Mouse (Mus musculus) ES-E14 (cell line): ENCODE results near the gene Gm49661.

Experiments used
- CHD2 ChIP-seq: IDR thresholded peaks from 2 replicates; pipeline ENCODE4 v1.6.1; 2014; ENCODE audit warnings: mild to moderate bottlenecking, low read depth, low read length, inconsistent platforms
- HCFC1 ChIP-seq: IDR thresholded peaks from 2 replicates; pipeline ENCODE4 v1.6.1; 2012; ENCODE audit warnings: low read length, inconsistent platforms, borderline replicate concordance; ENCODE audit not compliant: insufficient read depth
- ZC3H11A ChIP-seq: IDR thresholded peaks from 2 replicates; pipeline ENCODE4 v1.6.1; 2012; ENCODE audit warnings: low read depth, mild to moderate bottlenecking, inconsistent platforms, low read length, borderline replicate concordance

DNA sequence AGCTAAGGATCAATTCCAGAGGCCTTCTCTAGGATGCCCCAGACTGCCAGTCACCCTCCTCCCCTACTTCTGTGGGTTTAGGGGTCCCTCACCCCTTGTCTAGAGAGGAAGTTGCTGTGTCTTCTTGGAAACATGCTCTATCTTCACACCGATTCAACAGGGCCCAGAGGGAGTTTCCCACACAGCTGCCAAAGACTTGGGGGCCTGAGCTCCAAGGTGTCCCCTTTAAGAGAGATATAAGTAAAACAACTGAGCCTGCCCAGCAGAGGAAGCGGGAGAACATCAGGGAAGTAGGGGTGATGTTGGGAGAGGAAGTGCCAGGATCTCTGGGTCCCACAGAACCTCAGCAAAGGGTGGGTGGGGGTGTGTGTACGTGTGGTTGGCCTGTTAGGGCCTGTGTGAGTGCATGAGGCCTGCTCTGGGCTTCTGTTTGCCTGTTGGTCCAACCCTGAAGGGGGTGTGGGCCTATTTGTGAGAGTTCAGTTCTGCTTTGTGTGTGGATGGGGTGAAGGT, 13.3 kb upstream of the Gm49661 start:
- no peak for TF ChIP-seq ZC3H11A
- TF ChIP-seq HCFC1, result no peak
- TF ChIP-seq CHD2, result no peak
